Mouse (Mus musculus) adrenal gland, adult 2 months (tissue): ENCODE data around the gene Hkdc1. TPM values are rescaled to one million over a fixed set of nuclear protein-coding genes. Genes with fewer than 3 reads are reported as not detected.

ENCODE experiments used
- DNase-seq: peaks from one replicate; pipeline ENCODE4 v3.0.0; 2021
- polyA plus RNA-seq: library from polyadenylated mRNA; depleted of rRNA; stranded (reverse); fragments of >200 nt; gene quantifications from 2 replicates; pipeline ENCODE4 v1.2.3, GENCODE M21; 2012
- total RNA-seq, 2 experiments: library from RNA; stranded (reverse); gene quantifications; 2 replicates each; pipeline ENCODE4 v1.2.3; 2021

Hkdc1 gene
- total and polyA plus RNA-seq, 3 experiments: not detected

- no peak for DNase-seq
Observed at GRCm38 (mm10) chr10:62380936-62381335, 41.4 kb downstream of the Hkdc1 start.

- no peak for DNase-seq
Observed at GRCm38 (mm10) chr10:62379808-62380207, 42.5 kb downstream of the Hkdc1 start, which contains the start of gene Hk1. TSS of gene Hk1 (minus strand) at chr10:62379908.

GRCm38 (mm10) chr10:62358827-62359226, 63.5 kb downstream of the Hkdc1 start:
- no peak for DNase-seq

DNA sequence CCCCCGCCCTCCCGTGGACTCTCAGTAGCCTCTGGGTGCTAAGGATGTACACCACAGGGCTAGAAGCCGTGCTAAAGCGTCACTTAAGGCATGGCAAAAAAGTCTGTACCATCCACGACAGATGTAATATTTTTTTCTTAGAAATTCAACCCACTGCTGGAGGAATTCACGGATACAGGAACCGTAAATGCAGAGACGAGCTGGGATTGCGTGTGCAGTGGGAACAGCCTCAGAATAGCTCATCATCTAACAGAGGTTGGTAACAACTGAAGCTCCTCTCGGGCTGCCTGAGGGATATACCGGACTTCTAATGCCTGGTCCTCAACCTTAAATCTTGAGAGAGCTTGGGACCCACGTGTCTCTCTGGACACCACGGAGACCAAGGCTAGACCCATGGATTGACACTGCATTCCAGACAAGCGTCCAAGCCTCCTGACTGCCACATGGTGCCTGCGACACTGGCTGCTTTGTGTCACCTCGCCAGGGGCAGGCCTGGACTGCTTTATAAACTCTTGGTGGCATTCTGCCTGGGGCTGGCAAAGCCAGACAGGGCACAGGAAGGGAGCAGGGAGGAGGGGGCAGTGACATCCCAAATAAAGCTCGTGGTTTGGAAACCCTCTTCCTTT, 66.1 kb downstream of the Hkdc1 start:
- DNase-seq: no peak

GRCm38 (mm10) chr10:62345147-62345546, 77.1 kb downstream of the Hkdc1 start:
- DNase-seq: no peak

DNA sequence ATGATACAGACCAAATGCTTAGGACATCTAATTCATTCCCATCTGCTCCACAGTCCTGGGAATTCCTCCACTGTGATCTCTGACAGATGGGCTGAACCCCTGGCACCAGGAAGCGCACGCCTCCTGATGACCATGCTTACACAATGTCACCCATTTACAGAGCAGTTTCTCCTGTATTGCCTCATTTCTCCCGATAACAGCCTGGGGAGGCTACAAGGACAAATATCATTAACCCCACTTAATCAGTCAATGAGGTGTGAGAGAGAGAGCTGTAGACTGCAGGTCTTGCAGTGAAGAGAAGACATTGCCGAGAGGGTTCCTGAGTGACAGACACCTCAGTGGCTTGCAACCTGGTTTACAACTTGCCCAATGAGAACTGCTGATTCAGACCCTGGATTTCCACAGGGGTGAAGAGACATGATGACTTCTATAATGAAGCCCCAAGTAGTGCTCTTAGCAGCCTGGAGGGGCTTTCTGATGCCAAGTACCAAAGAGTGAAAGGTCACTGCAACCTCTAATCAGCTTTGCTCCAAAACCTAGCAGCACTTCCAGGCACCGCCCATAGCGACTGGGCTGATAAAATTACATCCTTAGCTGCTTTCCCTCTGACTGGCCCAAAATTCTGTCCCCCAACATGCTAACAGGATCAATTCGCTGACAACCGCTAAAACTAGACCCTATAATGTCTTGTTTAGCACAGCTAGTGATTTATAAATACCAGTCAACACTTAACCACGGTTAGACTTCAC, 78.1 kb downstream of the Hkdc1 start:
- DNase-seq: no peak

DNA sequence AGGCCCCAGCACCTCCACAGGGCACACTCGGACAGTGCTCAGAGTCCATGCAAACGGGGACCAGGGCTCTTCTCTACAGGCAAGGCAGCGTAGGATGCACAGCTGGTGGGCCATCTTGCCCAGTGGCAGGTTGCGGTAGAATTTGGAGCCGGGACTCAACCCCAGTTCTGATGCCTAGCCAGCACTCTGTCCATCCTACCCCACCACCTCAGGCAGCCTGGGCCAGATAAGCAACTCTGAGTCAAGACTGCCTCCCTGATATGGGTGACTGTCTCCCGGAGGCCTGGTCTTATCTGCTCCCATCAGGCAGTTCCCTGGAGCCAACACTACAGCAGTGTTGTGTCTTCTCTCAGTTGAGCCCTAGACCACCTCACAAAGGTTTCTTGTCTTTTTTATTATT, 79.8 kb downstream of the Hkdc1 start:
- no peak for DNase-seq

- no peak for DNase-seq
Observed at GRCm38 (mm10) chr10:62341956-62342355, 80.3 kb downstream of the Hkdc1 start.

GRCm38 (mm10) chr10:62340991-62341390, 81.3 kb downstream of the Hkdc1 start:
- DNase-seq: no peak

- DNase-seq: peak; percentile 99
Observed at GRCm38 (mm10) chr10:62340095-62340731, 82.1 kb downstream of the Hkdc1 start.

GRCm38 (mm10) chr10:62339211-62340094, 82.8 kb downstream of the Hkdc1 start:
- peak; percentile 48 for DNase-seq

- DNase-seq: no peak
Observed at GRCm38 (mm10) chr10:62338626-62339025, 83.7 kb downstream of the Hkdc1 start.

- DNase-seq: no peak
Observed at GRCm38 (mm10) chr10:62338176-62338575, 84.1 kb downstream of the Hkdc1 start.

- DNase-seq: no peak
Observed at GRCm38 (mm10) chr10:62336601-62337578, 85.4 kb downstream of the Hkdc1 start.

GRCm38 (mm10) chr10:62335423-62335776, 86.9 kb downstream of the Hkdc1 start:
- DNase-seq: no peak

DNA sequence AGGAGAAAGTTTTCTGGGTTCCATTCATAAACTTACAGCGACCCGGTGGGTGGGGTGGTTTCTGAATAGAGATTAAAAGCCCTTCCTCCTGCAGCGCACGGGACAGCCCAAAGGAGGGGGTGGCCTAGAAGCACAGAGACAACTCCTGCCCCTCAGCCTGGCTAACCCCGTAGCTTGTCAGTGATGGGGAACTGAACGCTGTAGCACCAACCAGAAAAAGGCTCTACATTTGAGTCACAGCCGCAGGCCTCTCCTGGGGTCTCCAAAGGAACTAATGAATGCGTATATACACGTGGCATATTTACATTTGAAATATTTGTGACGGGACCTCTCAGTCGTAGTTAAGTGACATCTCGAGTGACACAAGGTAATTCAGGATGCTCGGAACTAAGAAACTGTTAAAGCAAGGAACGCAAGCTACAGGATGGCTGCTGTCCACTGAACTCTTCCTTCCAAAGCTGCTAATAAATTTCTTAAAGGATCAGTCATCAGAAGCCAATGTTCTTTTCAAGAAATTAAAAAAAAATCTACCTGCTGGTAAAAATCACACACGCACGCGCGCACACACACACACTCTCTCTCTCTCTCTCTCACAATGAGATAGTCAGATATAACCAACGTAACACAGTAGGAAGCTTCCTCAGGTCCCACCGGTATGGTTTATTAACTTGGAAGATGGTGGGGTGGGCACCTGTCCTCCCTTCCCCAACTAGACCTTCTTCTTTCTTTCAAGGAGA, 87.4 kb downstream of the Hkdc1 start:
- DNase-seq: no peak

DNA sequence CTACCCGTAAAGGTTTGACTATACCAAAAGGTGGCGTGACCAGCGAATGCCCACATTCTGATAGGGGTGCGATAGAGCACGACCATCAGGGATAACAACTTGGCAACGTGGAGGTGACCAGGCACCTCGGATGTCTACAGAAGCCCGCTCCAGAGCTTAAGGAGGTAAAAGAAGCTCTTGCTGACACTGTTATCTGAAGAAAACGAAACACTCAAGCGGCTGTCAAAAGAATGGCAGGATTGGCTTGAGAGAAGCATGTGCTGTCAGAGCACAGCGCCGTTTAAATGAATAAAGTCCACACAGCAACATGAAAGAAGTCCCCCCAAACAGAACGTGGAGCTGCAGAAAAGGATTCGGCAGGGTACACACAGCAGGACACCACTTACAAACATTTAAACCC, 89.0 kb downstream of the Hkdc1 start:
- DNase-seq: no peak
